Mouse (Mus musculus): Measurements from ENCODE around the gene Gm43738. TPM values are rescaled to one million over a fixed set of nuclear protein-coding genes. Genes with fewer than 3 reads are reported as not detected.
"Not testable (repeated sequence)": the region's sequence is repeated elsewhere in the genome, so short reads cannot be mapped to it uniquely, and the experiment has no call there.

The Gm43738 gene
- polyA plus RNA-seq, 1 experiment = not detected

GRCm38 (mm10) chr3:89090694-89091655, 9.9 kb downstream of the Gm43738 start:
- H3K4me3 ChIP-seq (ENCODE audit: insufficient read depth, low read depth, low read length) = peak overlapping the region; percentile 74
- H3K27ac ChIP-seq (replicated peaks; ENCODE audit: low read depth, low read length) = no peak overlapping the region
- H3K4me1 ChIP-seq (ENCODE audit: control insufficient read depth, insufficient read depth, insufficient read length, low read length) = peaks cover 3% of the 10 kb centered on the region; the same call in 1 of the 2 replicates

GRCm38 (mm10) chr3:89089882-89090591, 10.9 kb downstream of the Gm43738 start:
- Histone ChIP-seq H3K27ac (replicated peaks; ENCODE audit: low read depth, low read length) (peak overlapping the region; percentile 88), H3K4me3 (ENCODE audit: insufficient read depth, low read depth, low read length) (peak overlapping the region; percentile 74), H3K4me1 (ENCODE audit: control insufficient read depth, insufficient read depth, insufficient read length, low read length) (peaks cover 3% of the 10 kb centered on the region; the same call in 1 of the 2 replicates)

- Histone ChIP-seq H3K27ac (replicated peaks; ENCODE audit: low read depth, low read length) (no peak overlapping the region), H3K4me3 (ENCODE audit: insufficient read depth, low read depth, low read length) (peak overlapping the region; percentile 74), H3K4me1 (ENCODE audit: control insufficient read depth, insufficient read depth, insufficient read length, low read length) (peaks cover 3% of the 10 kb centered on the region; the same call in 1 of the 2 replicates)
Observed at GRCm38 (mm10) chr3:89088974-89089373, 11.9 kb downstream of the Gm43738 start.

- H3K4me3 ChIP-seq (ENCODE audit: insufficient read depth, low read depth, low read length) = peak overlapping the region; percentile 21; the same call in 1 of the 2 replicates
- peaks cover 3% of the 10 kb centered on the region; the same call in 1 of the 2 replicates for H3K4me1 ChIP-seq (ENCODE audit: control insufficient read depth, insufficient read depth, insufficient read length, low read length)
- H3K27ac ChIP-seq (replicated peaks; ENCODE audit: low read depth, low read length) = no peak overlapping the region
Observed at GRCm38 (mm10) chr3:89087338-89088110, 13.4 kb downstream of the Gm43738 start.

- Histone ChIP-seq H3K4me1 (ENCODE audit: control insufficient read depth, insufficient read depth, insufficient read length, low read length) (peaks cover 3% of the 10 kb centered on the region; the same call in 1 of the 2 replicates), H3K27ac (replicated peaks; ENCODE audit: low read depth, low read length) (no peak overlapping the region), H3K4me3 (ENCODE audit: insufficient read depth, low read depth, low read length) (no peak overlapping the region)
Observed at GRCm38 (mm10) chr3:89084654-89085190, 16.2 kb downstream of the Gm43738 start.

GRCm38 (mm10) chr3:89084133-89084532, 16.8 kb downstream of the Gm43738 start:
- no peak overlapping the region for H3K4me3 ChIP-seq (ENCODE audit: insufficient read depth, low read depth, low read length)
- peaks cover 3% of the 10 kb centered on the region; the same call in 1 of the 2 replicates for H3K4me1 ChIP-seq (ENCODE audit: control insufficient read depth, insufficient read depth, insufficient read length, low read length)
- H3K27ac ChIP-seq (replicated peaks; ENCODE audit: low read depth, low read length) = no peak overlapping the region

GRCm38 (mm10) chr3:89082287-89082686, 18.6 kb downstream of the Gm43738 start:
- not testable (repeated sequence) for H3K4me1 ChIP-seq (ENCODE audit: control insufficient read depth, insufficient read depth, insufficient read length, low read length); H3K27ac ChIP-seq (replicated peaks; ENCODE audit: low read depth, low read length); H3K4me3 ChIP-seq (ENCODE audit: insufficient read depth, low read depth, low read length)

GRCm38 (mm10) chr3:89077383-89077782, 23.5 kb downstream of the Gm43738 start:
- no peak overlapping the region for H3K4me3 ChIP-seq (ENCODE audit: insufficient read depth, low read depth, low read length)
- no peak overlapping the region for H3K27ac ChIP-seq (replicated peaks; ENCODE audit: low read depth, low read length)
- H3K4me1 ChIP-seq (ENCODE audit: control insufficient read depth, insufficient read depth, insufficient read length, low read length) = no peaks in the 10 kb centered on the region

GRCm38 (mm10) chr3:89067265-89067664, 33.6 kb downstream of the Gm43738 start:
- Histone ChIP-seq H3K4me1 (ENCODE audit: control insufficient read depth, insufficient read depth, insufficient read length, low read length) (no peaks in the 10 kb centered on the region), H3K4me3 (ENCODE audit: insufficient read depth, low read depth, low read length) (no peak overlapping the region), H3K27ac (replicated peaks; ENCODE audit: low read depth, low read length) (no peak overlapping the region)

GRCm38 (mm10) chr3:89061696-89062095, 39.2 kb downstream of the Gm43738 start:
- no peak overlapping the region for H3K4me3 ChIP-seq (ENCODE audit: insufficient read depth, low read depth, low read length)
- no peaks in the 10 kb centered on the region for H3K4me1 ChIP-seq (ENCODE audit: control insufficient read depth, insufficient read depth, insufficient read length, low read length)
- no peak overlapping the region for H3K27ac ChIP-seq (replicated peaks; ENCODE audit: low read depth, low read length)

- Histone ChIP-seq H3K4me3 (ENCODE audit: insufficient read depth, low read depth, low read length) (no peak overlapping the region), H3K4me1 (ENCODE audit: control insufficient read depth, insufficient read depth, insufficient read length, low read length) (no peaks in the 10 kb centered on the region), H3K27ac (replicated peaks; ENCODE audit: low read depth, low read length) (no peak overlapping the region)
Observed at GRCm38 (mm10) chr3:89058783-89059182, 42.1 kb downstream of the Gm43738 start.

GRCm38 (mm10) chr3:89058361-89058760, 42.5 kb downstream of the Gm43738 start:
- Histone ChIP-seq H3K27ac (replicated peaks; ENCODE audit: low read depth, low read length) (no peak overlapping the region), H3K4me1 (ENCODE audit: control insufficient read depth, insufficient read depth, insufficient read length, low read length) (no peaks in the 10 kb centered on the region), H3K4me3 (ENCODE audit: insufficient read depth, low read depth, low read length) (no peak overlapping the region)

- Histone ChIP-seq H3K4me1 (ENCODE audit: control insufficient read depth, insufficient read depth, insufficient read length, low read length) (no peaks in the 10 kb centered on the region), H3K27ac (replicated peaks; ENCODE audit: low read depth, low read length) (no peak overlapping the region), H3K4me3 (ENCODE audit: insufficient read depth, low read depth, low read length) (no peak overlapping the region)
Observed at GRCm38 (mm10) chr3:89043359-89043758, 57.5 kb downstream of the Gm43738 start.

Measured in brown adipose tissue, adult 24 weeks (tissue).